Mouse (Mus musculus) stomach, postnatal 0 days (tissue): ENCODE data around the gene Grm3.

Experiments
- CTCF ChIP-seq: IDR thresholded peaks from 2 replicates; pipeline ENCODE4 v1.5.1; 2016; ENCODE audit warnings: antibody characterized with exemption, low read depth, mild to moderate bottlenecking, moderate library complexity
- EP300 ChIP-seq: optimal IDR thresholded peaks from 2 replicates; pipeline ENCODE3; 2016; ENCODE audit warnings: antibody characterized with exemption

GRCm38 (mm10) chr5:9721136-9721535, 3.8 kb downstream of the Grm3 start:
- TF ChIP-seq CTCF (no peak), EP300 (no peak)
